Comparison of ENCODE assay signal across 22 mouse cellular contexts in genomic region chr1:40950641-40951040, GRCm38 (mm10).
DNase-seq lines count a peak whose midpoint lies in the region; ATAC-seq and TF ChIP-seq lines count a peak whose summit lies in the region.
"Had no signal": no experiment of that assay in that cellular context is flagged by ENCODE, and none has a peak within 500 bp of the region (broad histone marks: within the 10 kb centered on the region; RNA-seq: fewer than 3 reads in every experiment).

No protein-coding gene starts in this region.

- intact Hi-C loops in left cerebral cortex, postnatal 14 days (cut with DNase I), result no loop called here

- no peak overlapping the region for H3K4me2 ChIP-seq in lung, embryonic 14.5 days
- H3K4me2 ChIP-seq: forebrain, embryonic 13.5 days; heart, embryonic 12.5 days; hindbrain, embryonic 14.5 days had no signal

- no peaks in the 10 kb centered on the region for H3K27me3 ChIP-seq in lung, embryonic 14.5 days (ENCODE audit: insufficient read depth, low read length)
- H3K27me3 ChIP-seq: CH12.LX; forebrain, embryonic 13.5 days; heart, embryonic 12.5 days had no signal

- WGBS in lung, embryonic 14.5 days, result 43% methylated on average over 5 of the region's 5 CpGs

- no peaks in the 10 kb centered on the region for H3K36me3 ChIP-seq in lung, embryonic 14.5 days (ENCODE audit: insufficient read depth)
- H3K36me3 ChIP-seq: embryonic facial prominence, embryonic 10.5 days; heart, embryonic 12.5 days; hindbrain, embryonic 10.5 days had no signal

- DNase-seq in frontal cortex, adult 2 months (ENCODE audit: extremely low spot score in 1 of 2, low spot score in 1 of 2), result peak; percentile 25 to 61
- no peak for DNase-seq in frontal cortex, postnatal 25 days (ENCODE audit: low spot score in 2 of 2)
- peak; percentile 3 for DNase-seq in lung, embryonic 14.5 days
- no peak for DNase-seq in lung, postnatal 14 days
- DNase-seq in left cerebral cortex, postnatal 14 days (ENCODE audit: low spot score in 2 of 2), result peak; percentile 45 to 46
- peak; percentile 16 for DNase-seq in right cerebral cortex, postnatal 25 days
- DNase-seq in thymus, postnatal 10 days (ENCODE audit: low spot score in 2 of 2), result no peak
- no peak for DNase-seq in testis, postnatal 14 days (ENCODE audit: low spot score)
- DNase-seq: adrenal gland, adult 2 months; adrenal gland, postnatal 25 days; cerebellum, adult 2 months; cerebellum, postnatal 10 days; forebrain, postnatal 0 days; gastrocnemius, postnatal 25 days had no signal

- H3K4me3 ChIP-seq in lung, embryonic 14.5 days (ENCODE audit: low read depth, low read length), result no peak overlapping the region
- H3K4me3 ChIP-seq: embryonic facial prominence, embryonic 10.5 days; forebrain, embryonic 13.5 days; heart, embryonic 12.5 days; hindbrain, embryonic 10.5 days had no signal

- no peak for ATAC-seq in lung, embryonic 14.5 days (ENCODE audit: insufficient read depth)
- ATAC-seq: activated CD4-positive, CD25-positive, alpha-beta regulatory T cell, adult 4 months; forebrain, embryonic 13.5 days; forebrain, postnatal 0 days; Patski had no signal

- no peak overlapping the region for H3K9ac ChIP-seq in lung, embryonic 14.5 days
- H3K9ac ChIP-seq: forebrain, embryonic 13.5 days; forebrain, postnatal 0 days; heart, embryonic 12.5 days; hindbrain, embryonic 14.5 days had no signal

- TF ChIP-seq CTCF in lung, embryonic 14.5 days (IDR thresholded peaks at IDR 0.05; ENCODE audit: low read depth), result no peak

- no peaks in the 10 kb centered on the region for H3K4me1 ChIP-seq in lung, embryonic 14.5 days (ENCODE audit: insufficient read depth)
- H3K4me1 ChIP-seq: embryonic facial prominence, embryonic 10.5 days; heart, embryonic 12.5 days; hindbrain, embryonic 10.5 days had no signal

- H3K9me3 ChIP-seq in lung, embryonic 14.5 days (ENCODE audit: low read depth, low read length), result no peaks in the 10 kb centered on the region
- H3K9me3 ChIP-seq: embryonic facial prominence, embryonic 10.5 days; forebrain, embryonic 13.5 days; heart, embryonic 12.5 days; hindbrain, embryonic 10.5 days had no signal

- no peak overlapping the region for H3K27ac ChIP-seq in lung, embryonic 14.5 days (ENCODE audit: low read depth)
- H3K27ac ChIP-seq: embryonic facial prominence, embryonic 10.5 days; forebrain, embryonic 13.5 days; hindbrain, embryonic 10.5 days; hindbrain, embryonic 14.5 days had no signal

Comparison
In these comparisons a context has a peak if more than half of its experiments do, and no peak if none do; other contexts are left out.
1. DNase-seq: peak in frontal cortex, adult 2 months (2 of 2), lung, embryonic 14.5 days (single experiment), left cerebral cortex, postnatal 14 days (2 of 2) and right cerebral cortex, postnatal 25 days (single experiment); none in frontal cortex, postnatal 25 days (0 of 2), lung, postnatal 14 days (single experiment), thymus, postnatal 10 days (0 of 2) and testis, postnatal 14 days (single experiment).